8 mouse cellular contexts compared by ENCODE assay signal in genomic region chr8:119927422-119928092, GRCm38 (mm10). TPM values are rescaled to one million over a fixed set of nuclear protein-coding genes. Genes with fewer than 3 reads are reported as not detected.
DNase-seq lines count a peak whose midpoint lies in the region; ATAC-seq and TF ChIP-seq lines count a peak whose summit lies in the region.

No protein-coding gene starts in this region.

- H3K9me3 ChIP-seq in midbrain, postnatal 0 days (ENCODE audit: low read length), result no peaks in the 10 kb centered on the region

- DNase-seq in adrenal gland, adult 2 months, result peak; percentile 54
- no peak for DNase-seq in adrenal gland, postnatal 4 days (ENCODE audit: low spot score in 2 of 2)
- peak; percentile 47 for DNase-seq in thymus, adult 2 months
- DNase-seq in thymus, adult 18-20 months, result no peak
- DNase-seq in kidney, postnatal 14 days, result peak; percentile 71
- peak; percentile 73 for DNase-seq in midbrain, postnatal 0 days (ENCODE audit: low spot score)
- DNase-seq in ovary, postnatal 10 days (ENCODE audit: low spot score), result no peak

- H3K36me3 ChIP-seq in thymus, adult 2 months (ENCODE audit: control insufficient read depth, insufficient read depth, low read length), result no peaks in the 10 kb centered on the region
- H3K36me3 ChIP-seq in midbrain, postnatal 0 days (ENCODE audit: insufficient read depth, low read length), result peaks cover 8% of the 10 kb centered on the region; the same call in 1 of the 2 replicates

- 76% methylated on average over 6 of the region's 6 CpGs for WGBS in thymus, adult 2 months
- WGBS in midbrain, postnatal 0 days, result 40% methylated on average over 6 of the region's 6 CpGs

- no peaks in the 10 kb centered on the region; the same call in 1 of the 2 replicates for H3K4me1 ChIP-seq in thymus, adult 2 months (replicated peaks; ENCODE audit: control insufficient read depth, insufficient read depth, low read length)
- H3K4me1 ChIP-seq in embryonic fibroblast, embryonic 13.5 days (ENCODE audit: control insufficient read depth, insufficient read depth, low read length), result no peaks in the 10 kb centered on the region
- H3K4me1 ChIP-seq in midbrain, postnatal 0 days (ENCODE audit: insufficient read depth, low read length), result no peaks in the 10 kb centered on the region

- no peak for TF ChIP-seq POLR2A in thymus, adult 2 months (IDR thresholded peaks at IDR 0.05; ENCODE audit: control insufficient read depth, extremely low read depth, insufficient read depth, low read length, poor library complexity)
- no peak for TF ChIP-seq POLR2A in embryonic fibroblast, embryonic 13.5 days (IDR thresholded peaks at IDR 0.05; ENCODE audit: low read depth, low read length)

- no peak overlapping the region for H3K4me2 ChIP-seq in midbrain, postnatal 0 days (ENCODE audit: low read depth, low read length, poor library complexity, severe bottlenecking)

- no peak overlapping the region for H3K4me3 ChIP-seq in thymus, adult 2 months (ENCODE audit: control insufficient read depth, insufficient read depth, low read length)
- H3K4me3 ChIP-seq in embryonic fibroblast, embryonic 13.5 days (ENCODE audit: insufficient read depth, low read length), result no peak overlapping the region
- no peak overlapping the region for H3K4me3 ChIP-seq in midbrain, postnatal 0 days (ENCODE audit: low read depth, low read length)

- H3K27me3 ChIP-seq in thymus, adult 2 months (ENCODE audit: control insufficient read depth, insufficient read depth, low read length), result no peaks in the 10 kb centered on the region
- H3K27me3 ChIP-seq in midbrain, postnatal 0 days (ENCODE audit: insufficient read depth, low read length), result no peaks in the 10 kb centered on the region

- ATAC-seq in midbrain, postnatal 0 days (ENCODE audit: low FRiP score), result no peak

- no peak overlapping the region for H3K27ac ChIP-seq in thymus, adult 2 months (ENCODE audit: control insufficient read depth, insufficient read depth, low read length)
- H3K27ac ChIP-seq in embryonic fibroblast, embryonic 13.5 days (ENCODE audit: insufficient read depth, low read length), result no peak overlapping the region
- no peak overlapping the region for H3K27ac ChIP-seq in midbrain, postnatal 0 days (ENCODE audit: low read depth, low read length)

- no peak for TF ChIP-seq CTCF in thymus, adult 2 months (IDR thresholded peaks at IDR 0.05; ENCODE audit: borderline replicate concordance, control insufficient read depth, extremely low read depth, insufficient read depth, low read length, poor library complexity)
- TF ChIP-seq CTCF in embryonic fibroblast, embryonic 13.5 days (IDR thresholded peaks at IDR 0.05; ENCODE audit: borderline replicate concordance, insufficient read depth, low read length), result peak; percentile 47; the same call in 1 of the 2 replicates
- TF ChIP-seq CTCF in midbrain, postnatal 0 days (IDR thresholded peaks at IDR 0.05), result peak; percentile 82

- H3K9ac ChIP-seq in midbrain, postnatal 0 days (replicated peaks; ENCODE audit: low read length, poor library complexity, severe bottlenecking), result no peak overlapping the region

RNA-seq across cellular contexts. Expression of gene Gm20388, which starts 16.9 kb away (rescaled TPM):
- 1 to 10 TPM; 5.9 to 9.9 TPM for total RNA-seq in adrenal gland, adult 2 months (2021)
- 43.6 and 50.1 TPM in 2 replicates for polyA plus RNA-seq in adrenal gland, adult 2 months (2012; rRNA removed)
- total RNA-seq in adrenal gland, postnatal 4 days (2021), result 1 to 10 TPM in 1 of 2 experiments, not detected in 1; 8.8 TPM
- polyA plus RNA-seq in thymus, adult 2 months (2012; rRNA removed), result 89.2 and 103 TPM in 2 replicates
- 82.0 and 82.8 TPM in 2 replicates for polyA plus RNA-seq in embryonic fibroblast, embryonic 13.5 days (2011; ENCODE audit: insufficient read length, low read depth, missing spikeins)
- total RNA-seq in midbrain, postnatal 0 days (2014; rRNA removed), result 39.0 and 74.2 TPM in 2 replicates
- polyA plus RNA-seq in midbrain, postnatal 0 days (2015; fragmentation: Nextera tagmentation; extraction: Ambion mirVana), result not detected in 2 replicates

RNA-seq across cellular contexts. Expression of gene Usp10, which starts 17.4 kb away (rescaled TPM):
- total RNA-seq in adrenal gland, adult 2 months (2021), result 100 to 1,000 TPM in 1 of 2 experiments, 10 to 100 TPM in 1; 93.9 to 133 TPM
- 64.7 and 96.5 TPM in 2 replicates for polyA plus RNA-seq in adrenal gland, adult 2 months (2012; rRNA removed)
- 100 to 1,000 TPM; 108 to 127 TPM for total RNA-seq in adrenal gland, postnatal 4 days (2021)
- 126 and 149 TPM in 2 replicates for polyA plus RNA-seq in thymus, adult 2 months (2012; rRNA removed)
- polyA plus RNA-seq in embryonic fibroblast, embryonic 13.5 days (2011; ENCODE audit: insufficient read length, low read depth, missing spikeins), result 73.6 and 83.9 TPM in 2 replicates
- 88.5 and 88.8 TPM in 2 replicates for total RNA-seq in midbrain, postnatal 0 days (2014; rRNA removed)
- 93.6 and 94.6 TPM in 2 replicates for polyA plus RNA-seq in midbrain, postnatal 0 days (2015; fragmentation: Nextera tagmentation; extraction: Ambion mirVana)

Comparison
In these comparisons a context has a peak if more than half of its experiments do, and no peak if none do; other contexts are left out.
1. DNase-seq: peak in adrenal gland, adult 2 months (single experiment), thymus, adult 2 months (single experiment), kidney, postnatal 14 days (single experiment) and midbrain, postnatal 0 days (single experiment); none in adrenal gland, postnatal 4 days (0 of 2), thymus, adult 18-20 months (0 of 2) and ovary, postnatal 10 days (single experiment).
2. RNA of gene Gm20388, which starts 16.9 kb away (polyA plus RNA-seq): 89.2 to 103 TPM in thymus, adult 2 months, 82.0 to 82.8 TPM in embryonic fibroblast, embryonic 13.5 days and 43.6 to 50.1 TPM in adrenal gland, adult 2 months; not detected in midbrain, postnatal 0 days; every median in the first group is over 10 times any median in the second.